Mouse (Mus musculus): ENCODE measurements at regions not wholly inside any gene's neighbourhood (a gene's known extent, or its start where the extent isn't known, plus 50 kb on each side); places are given as distances from the start of the nearest gene placed in this dataset.

GRCm38 (mm10) chr3:56357035-56357701 is 173.7 kb upstream of the Nbea start:
- 70% methylated on average over 6 of the region's 6 CpGs for WGBS
- no peaks in the 10 kb centered on the region for H3K4me1 ChIP-seq (ENCODE audit: control insufficient read depth, insufficient read depth)
- DNase-seq (ENCODE audit: low spot score) (no peak), ATAC-seq (ENCODE audit: insufficient read depth, low read depth) (no peak)
- TF ChIP-seq EP300 (IDR thresholded peaks at IDR 0.05; ENCODE audit: low read depth) (no peak), CTCF (IDR thresholded peaks at IDR 0.05; ENCODE audit: low read depth) (no peak)
- no peaks in the 10 kb centered on the region for H3K36me3 ChIP-seq (replicated peaks; ENCODE audit: control insufficient read depth, insufficient read depth, low read length)
- no peaks in the 10 kb centered on the region for H3K9me3 ChIP-seq (replicated peaks; ENCODE audit: control insufficient read depth, low read length)
- H3K27me3 ChIP-seq (ENCODE audit: control insufficient read depth, insufficient read depth, low read length) = no peaks in the 10 kb centered on the region
- H3K4me2 ChIP-seq (ENCODE audit: low read depth, low read length) = no peak overlapping the region
- no peak overlapping the region for H3K27ac ChIP-seq (ENCODE audit: low read depth)
- no peak overlapping the region for H3K9ac ChIP-seq (replicated peaks; ENCODE audit: low read depth, low read length)
- no peak overlapping the region for H3K4me3 ChIP-seq (ENCODE audit: low read depth, low read length)

- WGBS = 84% methylated on average over 5 of the region's 5 CpGs
- H3K27me3 ChIP-seq (ENCODE audit: control insufficient read depth, insufficient read depth, low read length) = no peaks in the 10 kb centered on the region
- H3K27ac ChIP-seq (ENCODE audit: low read depth) = no peak overlapping the region
Measured at GRCm38 (mm10) chr3:56356163-56356882, 172.8 kb upstream of the Nbea start.

More at GRCm38 (mm10) chr3:56356163-56356882, 172.8 kb upstream of the Nbea start:
- Histone ChIP-seq H3K36me3 (replicated peaks; ENCODE audit: control insufficient read depth, insufficient read depth, low read length) (no peaks in the 10 kb centered on the region), H3K4me1 (ENCODE audit: control insufficient read depth, insufficient read depth) (no peaks in the 10 kb centered on the region), H3K9me3 (replicated peaks; ENCODE audit: control insufficient read depth, low read length) (no peaks in the 10 kb centered on the region), H3K4me2 (ENCODE audit: low read depth, low read length) (no peak overlapping the region), H3K9ac (replicated peaks; ENCODE audit: low read depth, low read length) (no peak overlapping the region), H3K4me3 (ENCODE audit: low read depth, low read length) (no peak overlapping the region)
- no peak for ATAC-seq (ENCODE audit: insufficient read depth, low read depth)
- DNase-seq (ENCODE audit: low spot score) = no peak
- TF ChIP-seq EP300 (IDR thresholded peaks at IDR 0.05; ENCODE audit: low read depth) (no peak), CTCF (IDR thresholded peaks at IDR 0.05; ENCODE audit: low read depth) (no peak)

All from heart, postnatal 0 days (tissue).